Mouse (Mus musculus): ENCODE measurements around the gene Wdr25. TPM values are rescaled to one million over a fixed set of nuclear protein-coding genes. Genes with fewer than 3 reads are reported as not detected.

Gene Wdr25
- total RNA-seq, 2 experiments from 2014 or later, result 11.0 to 12.2 TPM

- no peak for DNase-seq (ENCODE audit: low spot score in 2 of 2)
- peak overlapping the region; percentile 32; the same call in 1 of the 2 replicates for H3K27ac ChIP-seq
- TF ChIP-seq CTCF (conservative IDR thresholded peaks at IDR 0.05), result no peak
- H3K4me3 ChIP-seq, result no peak overlapping the region
Measured at GRCm38 (mm10) chr12:108904276-108904653, 10.8 kb downstream of the Wdr25 start.

GRCm38 (mm10) chr12:108905620-108906302 lies 12.3 kb downstream of the Wdr25 start:
- no peak for DNase-seq (ENCODE audit: low spot score in 2 of 2)
- TF ChIP-seq CTCF (conservative IDR thresholded peaks at IDR 0.05), result no peak
- Histone ChIP-seq H3K27ac (no peak overlapping the region), H3K4me3 (no peak overlapping the region)

GRCm38 (mm10) chr12:108906398-108906797 lies 13.0 kb downstream of the Wdr25 start:
- Histone ChIP-seq H3K4me3 (no peak overlapping the region), H3K27ac (no peak overlapping the region)
- DNase-seq (ENCODE audit: low spot score in 2 of 2), result no peak
- no peak for TF ChIP-seq CTCF (conservative IDR thresholded peaks at IDR 0.05)

GRCm38 (mm10) chr12:108909846-108910433 lies 16.5 kb downstream of the Wdr25 start:
- Histone ChIP-seq H3K4me3 (no peak overlapping the region), H3K27ac (no peak overlapping the region)
- no peak for DNase-seq (ENCODE audit: low spot score in 2 of 2)
- TF ChIP-seq CTCF (conservative IDR thresholded peaks at IDR 0.05), result no peak

- TF ChIP-seq CTCF (conservative IDR thresholded peaks at IDR 0.05), result no peak
Measured at GRCm38 (mm10) chr12:108912442-108912841, 19.0 kb downstream of the Wdr25 start.

GRCm38 (mm10) chr12:108914198-108914597 lies 20.8 kb downstream of the Wdr25 start:
- Histone ChIP-seq H3K27ac (peak overlapping the region; percentile 89), H3K4me3 (no peak overlapping the region)
- DNase-seq (ENCODE audit: low spot score in 2 of 2), result no peak
- no peak for TF ChIP-seq CTCF (conservative IDR thresholded peaks at IDR 0.05)

More at GRCm38 (mm10) chr12:108912442-108912841, 19.0 kb downstream of the Wdr25 start:
- no peak overlapping the region for H3K4me3 ChIP-seq
- no peak for DNase-seq (ENCODE audit: low spot score in 2 of 2)
- no peak overlapping the region for H3K27ac ChIP-seq

GRCm38 (mm10) chr12:108914709-108915340 lies 21.4 kb downstream of the Wdr25 start:
- TF ChIP-seq CTCF (conservative IDR thresholded peaks at IDR 0.05), result no peak
- peak overlapping the region; percentile 89 for H3K27ac ChIP-seq
- no peak overlapping the region for H3K4me3 ChIP-seq
- DNase-seq (ENCODE audit: low spot score in 2 of 2), result no peak

- Histone ChIP-seq H3K4me3 (0 out of 2 replicates have a peak overlapping the region, but pooled peaks have one; percentile 20), H3K27ac (peak overlapping the region; percentile 89)
- DNase-seq (ENCODE audit: low spot score in 2 of 2), result peak; percentile 53 to 89
- no peak for TF ChIP-seq CTCF (conservative IDR thresholded peaks at IDR 0.05)
Measured at GRCm38 (mm10) chr12:108915893-108916292, 22.5 kb downstream of the Wdr25 start.

GRCm38 (mm10) chr12:108916447-108917042 lies 23.1 kb downstream of the Wdr25 start:
- Histone ChIP-seq H3K4me3 (no peak overlapping the region; the same call in 1 of the 2 replicates), H3K27ac (peak overlapping the region; percentile 89)
- DNase-seq (ENCODE audit: low spot score in 2 of 2), result peak; percentile 41
- TF ChIP-seq CTCF (conservative IDR thresholded peaks at IDR 0.05), result no peak

- H3K27ac ChIP-seq, result no peak overlapping the region; the same call in 1 of the 2 replicates
- DNase-seq (ENCODE audit: low spot score in 2 of 2), result no peak
- no peak overlapping the region for H3K4me3 ChIP-seq
- no peak for TF ChIP-seq CTCF (conservative IDR thresholded peaks at IDR 0.05)
Measured at GRCm38 (mm10) chr12:108917509-108917908, 24.1 kb downstream of the Wdr25 start.

- Histone ChIP-seq H3K4me3 (no peak overlapping the region), H3K27ac (no peak overlapping the region)
- DNase-seq (ENCODE audit: low spot score in 2 of 2), result no peak
- no peak for TF ChIP-seq CTCF (conservative IDR thresholded peaks at IDR 0.05)
Measured at GRCm38 (mm10) chr12:108918753-108919152, 25.3 kb downstream of the Wdr25 start.

- no peak for TF ChIP-seq CTCF (conservative IDR thresholded peaks at IDR 0.05)
- DNase-seq (ENCODE audit: low spot score in 2 of 2), result no peak
- Histone ChIP-seq H3K4me3 (no peak overlapping the region), H3K27ac (no peak overlapping the region)
Measured at GRCm38 (mm10) chr12:108926606-108927111, 33.2 kb downstream of the Wdr25 start.

GRCm38 (mm10) chr12:108928249-108928648 lies 34.8 kb downstream of the Wdr25 start:
- DNase-seq (ENCODE audit: low spot score in 2 of 2), result no peak
- Histone ChIP-seq H3K4me3 (no peak overlapping the region), H3K27ac (no peak overlapping the region)
- no peak for TF ChIP-seq CTCF (conservative IDR thresholded peaks at IDR 0.05)
